Mouse (Mus musculus) common myeloid progenitor, adult 5-6 weeks (primary cell): ENCODE data around the gene Gm49366. TPM values are rescaled to one million over a fixed set of nuclear protein-coding genes. Genes with fewer than 3 reads are reported as not detected.
"Not testable (repeated sequence)": the region's sequence is repeated elsewhere in the genome, so short reads cannot be mapped to it uniquely, and the experiment has no call there.

Experiments
- ATAC-seq: replicated peaks from 2 replicates; pipeline ENCODE4 v1.8.0; 2016; ENCODE audit warnings: low read depth, mild to moderate bottlenecking, moderate TSS enrichment, inconsistent platforms; ENCODE audit not compliant: poor library complexity, severe bottlenecking
- total RNA-seq: library from RNA; stranded (forward); fragments of 200-1000, 187-1606 nt; gene quantifications from 2 replicates; pipeline ENCODE4 v1.2.3, GENCODE M21; 2017

Gene Gm49366
- total RNA-seq, 1 experiment from 2014 or later = not detected

GRCm38 (mm10) chr12:84030659-84031332 is 7.9 kb upstream of the Gm49366 start:
- ATAC-seq = peak; percentile 91

DNA sequence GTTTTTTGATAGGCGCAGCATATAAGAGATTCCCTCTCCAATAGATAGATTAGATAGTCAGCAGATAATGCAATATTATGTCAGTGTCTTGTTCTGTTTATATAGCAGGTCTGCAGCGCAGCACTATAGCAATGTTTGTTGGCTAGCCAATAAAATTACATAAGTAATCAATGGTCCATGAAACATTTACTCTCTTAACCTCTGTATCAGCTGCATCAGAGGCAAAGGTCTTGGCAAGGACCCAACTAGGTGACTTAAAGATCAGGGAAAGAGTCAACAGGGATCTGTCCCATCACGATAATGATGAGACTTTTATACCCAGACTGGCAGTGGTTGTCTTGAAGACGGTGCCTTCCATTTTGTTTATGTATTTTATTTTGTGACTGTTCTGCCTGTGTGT is 5.9 kb upstream of the Gm49366 start:
- no peak for ATAC-seq

DNA sequence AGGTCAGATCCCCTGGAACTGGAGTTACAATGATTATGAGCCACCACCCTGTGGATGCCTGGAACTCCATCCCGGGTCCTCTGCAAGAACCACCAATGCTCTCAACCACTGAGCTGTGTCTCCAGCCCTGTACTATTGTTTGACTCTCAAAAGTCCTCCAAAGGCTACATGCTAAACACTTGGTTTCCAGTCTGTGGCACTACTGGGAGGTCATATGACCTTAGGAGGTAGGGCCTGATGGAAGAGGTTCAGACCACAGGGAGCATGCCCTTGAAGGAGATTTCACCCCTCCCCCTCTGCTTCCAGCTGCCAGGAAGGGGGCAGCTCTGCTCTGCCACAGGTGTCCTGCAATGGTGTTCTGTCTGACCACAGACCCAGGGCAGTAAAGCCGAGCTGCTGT is 5.4 kb upstream of the Gm49366 start:
- peak; percentile 41; the same call in 1 of the 2 replicates for ATAC-seq

DNA sequence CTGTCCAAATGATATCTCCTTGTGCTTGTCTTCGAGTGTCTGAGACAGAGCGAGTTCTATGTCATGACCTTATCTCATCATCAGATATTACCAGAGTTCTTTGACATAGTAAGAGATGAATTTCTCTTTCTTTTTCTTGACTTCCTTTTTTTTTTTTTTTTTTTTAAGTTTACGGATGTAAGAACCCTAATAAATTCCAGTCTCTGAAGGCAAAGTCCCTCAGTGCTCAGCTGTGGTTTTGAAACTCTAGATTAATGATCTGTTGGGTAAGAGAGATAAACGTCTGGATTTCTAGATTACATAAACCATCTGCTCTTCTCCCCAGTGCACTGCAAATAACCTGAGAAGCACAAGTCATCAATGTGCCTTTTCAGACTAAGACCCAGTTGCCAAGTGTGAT is 4.6 kb upstream of the Gm49366 start:
- peak; percentile 55 for ATAC-seq

- not testable (repeated sequence) for ATAC-seq
These were observed 494 bp upstream of the Gm49366 start, which contains the start of gene Acot4 for GRCm38 (mm10) chr12:84038241-84038640. Gene Acot4 (plus strand): TSS chr12:84038379.

DNA sequence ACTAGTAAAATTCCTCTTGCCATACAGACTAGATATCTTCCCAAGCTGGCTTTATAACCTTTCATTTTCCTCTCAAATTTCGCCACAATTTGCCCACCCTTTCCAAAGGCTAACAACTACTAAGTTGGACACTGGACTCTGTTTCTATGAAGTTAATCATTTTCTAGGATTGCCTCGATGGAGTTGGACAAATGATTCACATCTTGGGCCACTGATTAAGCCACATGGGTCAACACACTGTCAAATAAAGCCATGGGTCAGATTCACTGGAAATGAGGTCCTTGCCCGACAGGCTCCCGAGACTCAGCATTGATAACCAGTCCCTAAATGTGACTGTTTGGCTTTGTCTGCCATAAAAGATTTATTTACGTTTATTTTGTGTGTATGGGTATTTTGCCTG is 3.5 kb downstream of the Gm49366 start:
- no peak for ATAC-seq

GRCm38 (mm10) chr12:84044045-84044444 is 5.3 kb downstream of the Gm49366 start:
- ATAC-seq = no peak

DNA sequence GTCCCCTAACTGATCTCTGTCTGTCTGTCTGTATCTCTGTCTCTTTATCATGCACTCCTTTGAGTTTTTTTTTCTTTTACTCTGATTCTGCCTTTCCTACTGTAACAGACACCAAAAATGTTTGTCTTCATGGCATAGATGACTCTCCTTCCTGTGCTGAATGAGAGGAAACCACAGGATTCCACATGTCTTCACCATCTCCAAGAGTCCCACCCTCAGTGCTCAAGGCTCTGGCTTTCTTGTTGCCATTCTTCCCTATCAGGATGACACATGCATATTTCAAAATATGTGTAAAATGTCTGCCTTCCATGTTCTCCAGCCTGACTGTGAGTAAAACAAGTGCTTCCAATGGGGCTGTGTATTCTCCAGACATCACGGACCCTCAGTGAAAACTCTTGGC is 8.2 kb downstream of the Gm49366 start:
- ATAC-seq = 0 out of 2 replicates have a peak, but pooled peaks have one; percentile 15

DNA sequence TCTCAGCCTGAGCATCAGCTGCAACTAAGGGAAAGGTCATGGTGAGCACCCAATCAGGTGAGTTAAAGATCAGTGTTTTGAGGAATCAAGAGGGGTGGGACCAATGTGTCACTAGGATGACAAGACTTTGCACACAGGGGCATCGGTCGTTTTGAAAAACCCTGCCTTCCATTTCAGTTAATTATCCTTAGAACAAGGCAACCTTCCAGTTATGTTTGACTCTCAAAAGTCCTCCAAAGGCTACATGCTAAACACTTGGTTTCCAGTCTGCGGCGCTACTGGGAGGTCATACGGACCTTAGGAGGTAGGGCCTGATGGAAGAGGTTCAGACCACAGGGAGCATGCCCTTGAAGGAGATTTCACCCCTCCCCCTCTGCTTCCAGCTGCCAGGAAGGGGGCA is 12.0 kb downstream of the Gm49366 start:
- not testable (repeated sequence) for ATAC-seq

DNA sequence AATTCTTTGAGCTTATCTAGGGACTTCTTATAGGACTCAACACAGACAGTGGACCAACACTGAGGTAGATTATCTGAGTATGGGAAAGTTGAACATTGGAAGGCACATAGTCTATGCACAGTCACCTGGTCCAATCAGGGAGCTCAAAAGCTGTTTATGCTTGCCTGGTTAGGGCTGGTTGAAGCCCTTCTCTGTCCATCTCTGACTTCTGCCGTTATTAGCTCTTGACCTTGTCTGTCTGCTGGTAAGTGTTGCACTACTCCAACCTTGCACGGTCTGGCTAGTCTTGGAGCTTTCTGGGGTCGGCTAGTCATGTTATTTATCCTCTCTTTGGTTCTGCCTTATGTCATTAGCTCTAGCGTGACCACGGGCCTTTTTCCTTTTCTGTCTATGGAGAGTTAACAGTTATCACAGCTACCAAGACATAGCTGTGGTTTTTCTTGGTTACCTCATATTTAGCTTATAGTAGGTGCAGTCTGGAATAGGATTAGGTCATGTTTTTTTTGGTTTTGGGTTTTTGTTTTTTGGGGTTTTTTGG is 13.3 kb downstream of the Gm49366 start, which contains the start of gene Acot3:
TSS of gene Acot3 (plus strand) at position 208 of the 538 bp plus-strand sequence.
- ATAC-seq = peak; percentile 77

- no peak for ATAC-seq
These were observed 13.9 kb downstream of the Gm49366 start for GRCm38 (mm10) chr12:84052609-84053008.

GRCm38 (mm10) chr12:84053173-84053572 is 14.4 kb downstream of the Gm49366 start:
- ATAC-seq = no peak

GRCm38 (mm10) chr12:84053679-84054391 is 15.1 kb downstream of the Gm49366 start:
- ATAC-seq = peak; percentile 58; the same call in 1 of the 2 replicates

- peak; percentile 77; the same call in 1 of the 2 replicates for ATAC-seq
These were observed 22.2 kb downstream of the Gm49366 start for GRCm38 (mm10) chr12:84060946-84061345.

DNA sequence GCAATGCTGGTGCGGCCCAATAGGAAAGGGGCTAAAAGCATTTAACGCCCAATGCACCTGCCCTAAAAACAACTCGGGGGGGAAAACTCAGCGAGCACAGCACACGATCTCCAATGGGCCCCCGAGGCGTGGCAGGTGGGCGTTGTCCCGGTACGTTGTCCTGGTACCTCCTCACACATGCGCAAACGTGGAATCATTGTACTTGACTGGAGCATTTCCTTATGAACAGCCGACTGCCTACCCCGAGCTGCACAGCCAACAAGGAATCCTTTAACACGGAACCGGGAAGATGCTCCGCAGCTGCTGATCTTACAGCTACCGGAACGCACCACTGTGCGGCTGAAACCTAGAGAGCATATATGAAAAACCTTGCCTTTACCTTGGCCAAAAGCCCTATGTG is 23.6 kb downstream of the Gm49366 start:
- no peak for ATAC-seq

GRCm38 (mm10) chr12:84063228-84063627 is 24.5 kb downstream of the Gm49366 start:
- no peak for ATAC-seq

GRCm38 (mm10) chr12:84063833-84064232 is 25.1 kb downstream of the Gm49366 start:
- no peak for ATAC-seq

- ATAC-seq = no peak
These were observed 25.9 kb downstream of the Gm49366 start for GRCm38 (mm10) chr12:84064621-84065020.

DNA sequence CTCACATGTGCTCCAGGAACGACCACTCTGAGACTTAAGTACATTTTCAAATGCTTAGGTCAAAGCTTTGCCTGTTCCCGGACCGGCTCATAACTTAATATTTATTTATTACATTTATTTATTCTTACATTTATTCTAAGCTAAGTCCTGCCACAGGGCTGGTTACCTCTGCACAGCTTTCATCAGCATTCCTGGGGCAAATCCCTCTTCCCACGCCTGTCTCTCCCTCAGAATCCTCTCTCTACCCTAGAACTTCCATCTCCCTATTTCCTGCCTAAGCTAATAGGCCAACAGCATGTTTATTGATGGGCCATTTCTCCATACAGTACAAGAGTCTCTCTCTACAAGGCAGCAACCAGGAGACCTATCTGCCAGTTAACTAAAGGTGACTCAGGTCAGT is 29.0 kb downstream of the Gm49366 start:
- ATAC-seq = no peak

DNA sequence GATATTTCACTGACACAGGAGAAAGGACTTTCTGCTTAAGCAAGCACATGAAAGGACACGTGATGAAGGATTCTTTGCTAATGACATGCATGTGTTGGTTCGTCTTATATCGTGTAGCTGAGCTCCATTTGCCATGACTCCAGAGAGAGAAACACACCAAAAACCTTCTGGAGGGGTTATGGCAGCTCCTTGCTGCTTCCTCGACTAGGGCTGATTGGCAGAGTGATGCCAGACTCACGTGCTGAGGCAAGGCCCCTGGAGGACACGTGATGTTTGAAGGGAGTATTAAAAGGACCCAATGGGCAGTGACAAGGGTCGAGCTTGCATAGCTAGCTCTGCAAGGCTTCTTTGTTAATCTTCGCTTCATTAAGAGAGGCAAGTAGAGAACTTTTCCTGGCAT is 29.6 kb downstream of the Gm49366 start:
- no peak for ATAC-seq

GRCm38 (mm10) chr12:84068986-84069385 is 30.3 kb downstream of the Gm49366 start, which contains the start of gene Acot5:
Gene Acot5 (plus strand): TSS chr12:84069325.
- no peak for ATAC-seq
